Mouse (Mus musculus): ENCODE data around the gene Stat5b. TPM values are rescaled to one million over a fixed set of nuclear protein-coding genes. Genes with fewer than 3 reads are reported as not detected.

The Stat5b gene
- total and polyA plus RNA-seq, 3 experiments, result 29.3 to 37.0 (median 32.3) TPM

DNA sequence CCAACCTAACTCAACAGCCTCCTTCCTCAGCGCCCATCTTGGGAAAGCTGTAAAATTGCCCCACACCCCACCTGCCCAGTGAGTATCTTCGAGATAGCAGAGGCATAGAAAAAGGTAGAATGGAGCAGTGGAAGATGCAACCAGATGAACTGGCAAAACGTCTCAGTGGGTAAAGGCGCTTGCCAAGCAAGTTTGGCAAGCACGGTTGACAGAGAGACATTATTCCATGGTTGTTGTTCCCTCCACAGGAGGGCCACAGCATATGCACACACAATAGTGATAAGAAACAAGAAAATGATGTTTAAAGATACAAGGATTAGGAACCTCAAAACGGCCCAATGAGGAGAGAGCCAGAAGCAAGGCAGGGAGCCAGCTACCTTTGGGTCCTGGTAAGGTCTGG, 7.4 kb upstream of the Stat5b start:
- no peak overlapping the region for H3K9ac ChIP-seq (ENCODE audit: control insufficient read depth, low read depth, low read length, poor library complexity, severe bottlenecking)
- H3K27me3 ChIP-seq (ENCODE audit: control insufficient read depth in 1 of 2, insufficient read depth in 2 of 2, low read length in 2 of 2), result peaks cover 3 to 7% of the 10 kb centered on the region in 2 experiments
- peaks cover 0 to 8% of the 10 kb centered on the region in 2 experiments; a peak in 3 of 4 replicates for H3K36me3 ChIP-seq (ENCODE audit: control insufficient read depth in 1 of 2, insufficient read depth in 2 of 2, low read length in 2 of 2)
- TF ChIP-seq KAT2A (conservative IDR thresholded peaks at IDR 0.05; ENCODE audit: low read depth, low read length), result no peak
- no peak for TF ChIP-seq JUND (IDR thresholded peaks at IDR 0.05; ENCODE audit: low read depth, low read length)
- TF ChIP-seq MEF2A (IDR thresholded peaks at IDR 0.05; ENCODE audit: extremely low read depth, insufficient replicate concordance, low read depth, low read length, poor library complexity, severe bottlenecking), result no peak
- TF ChIP-seq USF1 (IDR thresholded peaks at IDR 0.05; ENCODE audit: low read depth, low read length), result no peak
- DNase-seq (ENCODE audit: low read depth, low spot score), result no peak
- H3K4me3 ChIP-seq (ENCODE audit: control insufficient read depth in 1 of 2, insufficient read depth in 1 of 2, low read depth in 2 of 2, low read length in 2 of 2), result no peak overlapping the region
- no peaks in the 10 kb centered on the region for H3K9me3 ChIP-seq (replicated peaks; ENCODE audit: insufficient read depth, low read length)
- H3K79me2 ChIP-seq (ENCODE audit: control insufficient read depth, insufficient read depth, low read length, poor library complexity), result peaks cover 15% of the 10 kb centered on the region
- no peak overlapping the region for H3K27ac ChIP-seq (ENCODE audit: control insufficient read depth, low read depth, low read length)
- H3K4me1 ChIP-seq (ENCODE audit: control insufficient read depth in 1 of 2, insufficient read depth in 2 of 2, low read length in 2 of 2), result peaks cover 3 to 25% of the 10 kb centered on the region in 2 experiments

DNA sequence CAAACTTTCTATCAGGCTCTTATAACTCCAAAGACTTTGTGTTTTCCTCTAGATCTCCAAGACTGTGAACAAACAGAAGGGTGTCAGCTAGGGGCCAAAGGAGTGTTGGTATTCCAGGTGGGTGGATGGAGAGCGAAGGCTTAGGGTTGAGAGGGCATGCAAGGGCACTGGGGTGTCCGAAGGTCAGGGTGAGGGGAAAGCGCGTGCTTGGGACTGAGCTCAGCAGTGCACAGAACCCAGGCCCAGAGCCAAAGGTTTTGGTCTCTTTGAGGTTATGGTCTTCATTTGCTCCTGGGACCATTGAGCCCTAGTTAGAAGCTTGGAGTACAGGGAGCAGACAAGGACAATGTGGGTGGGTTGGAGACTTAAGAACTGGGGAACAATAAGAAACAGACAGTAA, 4.7 kb upstream of the Stat5b start:
- H3K36me3 ChIP-seq (ENCODE audit: control insufficient read depth in 1 of 2, insufficient read depth in 2 of 2, low read length in 2 of 2), result peaks cover 0 to 2% of the 10 kb centered on the region in 2 experiments; a peak in 2 of 4 replicates
- no peak overlapping the region for H3K4me3 ChIP-seq (ENCODE audit: control insufficient read depth in 1 of 2, insufficient read depth in 1 of 2, low read depth in 2 of 2, low read length in 2 of 2)
- H3K9ac ChIP-seq (ENCODE audit: control insufficient read depth, low read depth, low read length, poor library complexity, severe bottlenecking), result no peak overlapping the region
- DNase-seq (ENCODE audit: low read depth, low spot score), result no peak
- TF ChIP-seq UBTF (IDR thresholded peaks at IDR 0.05; ENCODE audit: borderline replicate concordance, insufficient read depth, low read depth, low read length) (no peak), TBP (IDR thresholded peaks at IDR 0.05; ENCODE audit: low read depth, low read length) (no peak), RCOR1 (IDR thresholded peaks at IDR 0.05; ENCODE audit: low read depth, low read length) (no peak), ZNF384 (IDR thresholded peaks at IDR 0.05; ENCODE audit: low read depth, low read length) (no peak), ZKSCAN1 (IDR thresholded peaks at IDR 0.05; ENCODE audit: low read depth, low read length) (no peak), MAFK (IDR thresholded peaks at IDR 0.05; ENCODE audit: borderline replicate concordance, low read depth, low read length) (no peak), RAD21 (IDR thresholded peaks at IDR 0.05; ENCODE audit: low read depth, low read length) (no peak), MAZ (IDR thresholded peaks at IDR 0.05; ENCODE audit: low read depth, low read length) (no peak), USF2 (IDR thresholded peaks at IDR 0.05; ENCODE audit: borderline replicate concordance in 1 of 2, insufficient read depth in 1 of 2, low read depth in 1 of 2, low read length in 2 of 2) (no peak), GABPA (IDR thresholded peaks at IDR 0.05; ENCODE audit: low read depth, low read length) (no peak), MYB (IDR thresholded peaks at IDR 0.05; ENCODE audit: low read depth, low read length) (no peak), TCF12 (IDR thresholded peaks at IDR 0.05; ENCODE audit: low read depth, low read length) (no peak), CTCF (IDR thresholded peaks at IDR 0.05 in 2 of 3, conservative IDR thresholded peaks at IDR 0.05 in 1 of 3; ENCODE audit: control insufficient read depth in 1 of 3, insufficient read depth in 1 of 3, low read depth in 2 of 3, low read length in 3 of 3, poor library complexity in 1 of 3, severe bottlenecking in 1 of 3) (no peak), CHD1 (IDR thresholded peaks at IDR 0.05; ENCODE audit: low read depth, low read length) (no peak), JUND (IDR thresholded peaks at IDR 0.05; ENCODE audit: low read depth, low read length) (no peak), ZC3H11A (IDR thresholded peaks at IDR 0.05; ENCODE audit: low read depth, low read length) (no peak), SMC3 (IDR thresholded peaks at IDR 0.05; ENCODE audit: low read depth, low read length) (no peak), HCFC1 (IDR thresholded peaks at IDR 0.05; ENCODE audit: low read depth, low read length) (no peak)
- H3K4me1 ChIP-seq (ENCODE audit: control insufficient read depth in 1 of 2, insufficient read depth in 2 of 2, low read length in 2 of 2), result peaks cover 0 to 17% of the 10 kb centered on the region in 2 experiments; a peak in 2 of 4 replicates
- no peaks in the 10 kb centered on the region for H3K9me3 ChIP-seq (replicated peaks; ENCODE audit: insufficient read depth, low read length)
- H3K27me3 ChIP-seq (ENCODE audit: control insufficient read depth in 1 of 2, insufficient read depth in 2 of 2, low read length in 2 of 2), result peaks cover 4 to 7% of the 10 kb centered on the region in 2 experiments
- H3K79me2 ChIP-seq (ENCODE audit: control insufficient read depth, insufficient read depth, low read length, poor library complexity), result peaks cover 1% of the 10 kb centered on the region; the same call in 1 of the 2 replicates
- no peak overlapping the region for H3K27ac ChIP-seq (ENCODE audit: control insufficient read depth, low read depth, low read length)

Data from MEL (cell line).